Mouse (Mus musculus): Measurements from ENCODE around the gene Lhx1. TPM values are rescaled to one million over a fixed set of nuclear protein-coding genes. Genes with fewer than 3 reads are reported as not detected.

Gene Lhx1
- not detected for total RNA-seq (2018; cell fraction: chromatin; rRNA removed)
- total RNA-seq (2018; cell fraction: cytosol; rRNA removed), result under 1 TPM in 2 of 26 experiments, not detected in 24; 0.05 to 0.09 TPM
- not detected for total RNA-seq (2018; cell fraction: nucleus; rRNA removed)
- polyA plus RNA-seq (2018), result not detected in 3 replicates

GRCm38 (mm10) chr11:84525421-84526274 lies at the start of gene Lhx1:
TSS of gene Lhx1 (minus strand) at chr11:84525535.
- Histone ChIP-seq H3K27ac (no peak within 1 kb of the TSS), H3K79me2 (ENCODE audit: inconsistent target) (no peaks in the 10 kb centered on the region), H3K36me3 (ENCODE audit: inconsistent target) (no peaks in the 10 kb centered on the region), H3K4me3 (ENCODE audit: inconsistent target) (no peak within 1 kb of the TSS)
- WGBS (ENCODE audit: missing documents), result 3% methylated on average over 64 of the region's 64 CpGs

GRCm38 (mm10) chr11:84574834-84575233 lies 49.5 kb upstream of the Lhx1 start:
- 69% methylated on average over 7 of the region's 8 CpGs for WGBS (ENCODE audit: missing documents)
- Histone ChIP-seq H3K27ac (no peak overlapping the region), H3K36me3 (ENCODE audit: inconsistent target) (no peaks in the 10 kb centered on the region)

GRCm38 (mm10) chr11:84573637-84574036 lies 48.3 kb upstream of the Lhx1 start:
- no peaks in the 10 kb centered on the region for H3K79me2 ChIP-seq (ENCODE audit: inconsistent target)
- H3K36me3 ChIP-seq (ENCODE audit: inconsistent target), result no peaks in the 10 kb centered on the region
- no peak overlapping the region for H3K4me3 ChIP-seq (ENCODE audit: inconsistent target)
- 59% methylated on average over 8 of the region's 8 CpGs for WGBS (ENCODE audit: missing documents)
- H3K27ac ChIP-seq, result no peak overlapping the region

More at GRCm38 (mm10) chr11:84574834-84575233, 49.5 kb upstream of the Lhx1 start:
- H3K4me3 ChIP-seq (ENCODE audit: inconsistent target), result no peak overlapping the region
- no peaks in the 10 kb centered on the region for H3K79me2 ChIP-seq (ENCODE audit: inconsistent target)

- no peak overlapping the region for H3K4me3 ChIP-seq (ENCODE audit: inconsistent target)
- no peaks in the 10 kb centered on the region for H3K79me2 ChIP-seq (ENCODE audit: inconsistent target)
- no peaks in the 10 kb centered on the region for H3K36me3 ChIP-seq (ENCODE audit: inconsistent target)
- WGBS (ENCODE audit: missing documents), result 71% methylated on average over 5 of the region's 5 CpGs
- H3K27ac ChIP-seq, result no peak overlapping the region
These were observed 45.5 kb upstream of the Lhx1 start for GRCm38 (mm10) chr11:84570812-84571211.

GRCm38 (mm10) chr11:84570392-84570791 lies 45.1 kb upstream of the Lhx1 start:
- H3K79me2 ChIP-seq (ENCODE audit: inconsistent target), result no peaks in the 10 kb centered on the region
- H3K36me3 ChIP-seq (ENCODE audit: inconsistent target), result no peaks in the 10 kb centered on the region
- 82% methylated on average over 12 of the region's 12 CpGs for WGBS (ENCODE audit: missing documents)
- no peak overlapping the region for H3K27ac ChIP-seq
- H3K4me3 ChIP-seq (ENCODE audit: inconsistent target), result no peak overlapping the region

GRCm38 (mm10) chr11:84569052-84569751 lies 43.9 kb upstream of the Lhx1 start:
- no peak overlapping the region for H3K4me3 ChIP-seq (ENCODE audit: inconsistent target)
- H3K79me2 ChIP-seq (ENCODE audit: inconsistent target), result no peaks in the 10 kb centered on the region
- H3K36me3 ChIP-seq (ENCODE audit: inconsistent target), result no peaks in the 10 kb centered on the region
- WGBS (ENCODE audit: missing documents), result 57% methylated on average over 7 of the region's 8 CpGs
- no peak overlapping the region for H3K27ac ChIP-seq

GRCm38 (mm10) chr11:84568482-84568881 lies 43.1 kb upstream of the Lhx1 start:
- 42% methylated on average over 5 of the region's 5 CpGs for WGBS (ENCODE audit: missing documents)

GRCm38 (mm10) chr11:84566691-84567090 lies 41.4 kb upstream of the Lhx1 start:
- no peaks in the 10 kb centered on the region for H3K79me2 ChIP-seq (ENCODE audit: inconsistent target)
- 58% methylated on average over 8 of the region's 8 CpGs for WGBS (ENCODE audit: missing documents)

More at GRCm38 (mm10) chr11:84568482-84568881, 43.1 kb upstream of the Lhx1 start:
- no peak overlapping the region for H3K27ac ChIP-seq
- no peaks in the 10 kb centered on the region for H3K79me2 ChIP-seq (ENCODE audit: inconsistent target)
- H3K36me3 ChIP-seq (ENCODE audit: inconsistent target), result no peaks in the 10 kb centered on the region
- no peak overlapping the region for H3K4me3 ChIP-seq (ENCODE audit: inconsistent target)

GRCm38 (mm10) chr11:84565224-84565623 lies 39.9 kb upstream of the Lhx1 start:
- 85% methylated on average over 3 of the region's 3 CpGs for WGBS (ENCODE audit: missing documents)
- no peak overlapping the region for H3K27ac ChIP-seq

More at GRCm38 (mm10) chr11:84566691-84567090, 41.4 kb upstream of the Lhx1 start:
- no peaks in the 10 kb centered on the region for H3K36me3 ChIP-seq (ENCODE audit: inconsistent target)
- no peak overlapping the region for H3K4me3 ChIP-seq (ENCODE audit: inconsistent target)
- H3K27ac ChIP-seq, result no peak overlapping the region

GRCm38 (mm10) chr11:84563360-84563759 lies 38.0 kb upstream of the Lhx1 start:
- H3K79me2 ChIP-seq (ENCODE audit: inconsistent target), result no peaks in the 10 kb centered on the region
- WGBS (ENCODE audit: missing documents), result 54% methylated on average over 7 of the region's 7 CpGs
- H3K4me3 ChIP-seq (ENCODE audit: inconsistent target), result no peak overlapping the region
- no peak overlapping the region for H3K27ac ChIP-seq
- H3K36me3 ChIP-seq (ENCODE audit: inconsistent target), result no peaks in the 10 kb centered on the region

More at GRCm38 (mm10) chr11:84565224-84565623, 39.9 kb upstream of the Lhx1 start:
- no peaks in the 10 kb centered on the region for H3K36me3 ChIP-seq (ENCODE audit: inconsistent target)
- no peaks in the 10 kb centered on the region for H3K79me2 ChIP-seq (ENCODE audit: inconsistent target)
- no peak overlapping the region for H3K4me3 ChIP-seq (ENCODE audit: inconsistent target)

- Histone ChIP-seq H3K27ac (no peak overlapping the region), H3K4me3 (ENCODE audit: inconsistent target) (no peak overlapping the region), H3K36me3 (ENCODE audit: inconsistent target) (no peaks in the 10 kb centered on the region), H3K79me2 (ENCODE audit: inconsistent target) (no peaks in the 10 kb centered on the region)
- WGBS (ENCODE audit: missing documents), result 47% methylated on average over 9 of the region's 9 CpGs
These were observed 37.5 kb upstream of the Lhx1 start for GRCm38 (mm10) chr11:84562758-84563347.

GRCm38 (mm10) chr11:84561546-84561945 lies 36.2 kb upstream of the Lhx1 start:
- Histone ChIP-seq H3K36me3 (ENCODE audit: inconsistent target) (no peaks in the 10 kb centered on the region), H3K79me2 (ENCODE audit: inconsistent target) (no peaks in the 10 kb centered on the region), H3K27ac (no peak overlapping the region), H3K4me3 (ENCODE audit: inconsistent target) (no peak overlapping the region)
- 91% methylated on average over 4 of the region's 5 CpGs for WGBS (ENCODE audit: missing documents)

- WGBS (ENCODE audit: missing documents), result 94% methylated on average over 14 of the region's 14 CpGs
- Histone ChIP-seq H3K4me3 (ENCODE audit: inconsistent target) (no peak overlapping the region), H3K36me3 (ENCODE audit: inconsistent target) (no peaks in the 10 kb centered on the region), H3K79me2 (ENCODE audit: inconsistent target) (no peaks in the 10 kb centered on the region), H3K27ac (no peak overlapping the region)
These were observed 28.6 kb upstream of the Lhx1 start for GRCm38 (mm10) chr11:84553821-84554450.

- H3K27ac ChIP-seq, result no peak overlapping the region
- WGBS (ENCODE audit: missing documents), result 83% methylated on average over 4 of the region's 4 CpGs
- H3K4me3 ChIP-seq (ENCODE audit: inconsistent target), result no peak overlapping the region
- H3K36me3 ChIP-seq (ENCODE audit: inconsistent target), result no peaks in the 10 kb centered on the region
- no peaks in the 10 kb centered on the region for H3K79me2 ChIP-seq (ENCODE audit: inconsistent target)
These were observed 26.0 kb upstream of the Lhx1 start for GRCm38 (mm10) chr11:84551296-84551695.
